Mouse (Mus musculus): ENCODE results near the gene Smyd2.

- TF ChIP-seq CTCF (IDR thresholded peaks at IDR 0.05), result no peak
- TF ChIP-seq POLR2A (IDR thresholded peaks at IDR 0.05; ENCODE audit: insufficient read depth, low read depth, low read length), result no peak
- TF ChIP-seq EP300 (IDR thresholded peaks at IDR 0.05; ENCODE audit: insufficient read depth, low read depth, low read length), result no peak
Observed at GRCm38 (mm10) chr1:189932190-189932589, 10.0 kb upstream of the Smyd2 start.

Data from heart, adult 2 months (tissue).